Mouse (Mus musculus) thymus, adult 2 months (tissue): ENCODE data around the gene Sec22a. TPM values are rescaled to one million over a fixed set of nuclear protein-coding genes. Genes with fewer than 3 reads are reported as not detected.

Source experiments
- DNase-seq: peaks from one replicate; pipeline ENCODE4 v3.0.0; 2021
- H3K27ac ChIP-seq: fragments of 200-500 bp; 2 replicates; pipeline ENCODE4 v1.5.1; 2012; ENCODE audit warnings: low read length, control low read depth; ENCODE audit not compliant: control insufficient read depth, insufficient read depth
- H3K27me3 ChIP-seq: fragments of 200-500 bp; 2 replicates; pipeline ENCODE4 v1.6.1; 2012; ENCODE audit warnings: mild to moderate bottlenecking, low read length, moderate library complexity, mixed read lengths; ENCODE audit not compliant: control insufficient read depth, insufficient read depth
- H3K36me3 ChIP-seq: fragments of 200-500 bp; 2 replicates; pipeline ENCODE4 v1.6.1; 2012; ENCODE audit warnings: mild to moderate bottlenecking, low read length, moderate library complexity; ENCODE audit not compliant: control insufficient read depth, insufficient read depth
- H3K4me1 ChIP-seq: fragments of 200-500 bp; replicated peaks from 2 replicates; pipeline ENCODE4 v1.6.1; 2012; ENCODE audit warnings: low read length; ENCODE audit not compliant: control insufficient read depth, insufficient read depth
- H3K4me3 ChIP-seq: fragments of 200-500 bp; 2 replicates; pipeline ENCODE4 v1.5.1; 2012; ENCODE audit warnings: mild to moderate bottlenecking, low read length, control low read depth, moderate library complexity; ENCODE audit not compliant: control insufficient read depth, insufficient read depth
- CTCF ChIP-seq: fragments of 200-500 bp; IDR thresholded peaks from 2 replicates; pipeline ENCODE4 v1.5.1; 2012; ENCODE audit warnings: mild to moderate bottlenecking, control low read depth, low read length, moderate library complexity, borderline replicate concordance; ENCODE audit not compliant: control insufficient read depth, poor library complexity, insufficient read depth; ENCODE audit errors: extremely low read depth
- POLR2A ChIP-seq: fragments of 200-500 bp; IDR thresholded peaks from 2 replicates; pipeline ENCODE4 v1.6.1; 2012; ENCODE audit warnings: mild to moderate bottlenecking, low read length, control low read depth, moderate library complexity; ENCODE audit not compliant: control insufficient read depth, poor library complexity, insufficient read depth; ENCODE audit errors: extremely low read depth
- WGBS: fragments of 180-500 bp; shearing (Covaris S2); methylation state at CpG from one replicate; pipeline ENCODE4 v1.1.7; 2018; 5-methylcytosine and 5-hydroxymethylcytosine counted together
- polyA plus RNA-seq: library from polyadenylated mRNA; depleted of rRNA; stranded (reverse); fragments of >200 nt; gene quantifications from 2 replicates; pipeline ENCODE4 v1.2.3, GENCODE M21; 2012

Gene Sec22a
- polyA plus RNA-seq, 1 experiment: 11.1 TPM

GRCm38 (mm10) chr16:35307331-35307730, 56.4 kb downstream of the Sec22a start:
- TF ChIP-seq POLR2A (no peak), CTCF (no peak)
- no peaks in the 10 kb centered on the region for H3K4me1 ChIP-seq
- no peak for DNase-seq
- 99% methylated on average over 2 of the region's 2 CpGs for WGBS
- H3K27ac ChIP-seq: no peak overlapping the region
- H3K27me3 ChIP-seq: no peaks in the 10 kb centered on the region
- no peak overlapping the region for H3K4me3 ChIP-seq
- no peaks in the 10 kb centered on the region for H3K36me3 ChIP-seq

GRCm38 (mm10) chr16:35306631-35307030, 57.1 kb downstream of the Sec22a start:
- TF ChIP-seq CTCF: no peak
- TF ChIP-seq POLR2A: no peak
- 55% methylated on average over 2 of the region's 2 CpGs for WGBS
- H3K27me3 ChIP-seq: no peaks in the 10 kb centered on the region
- H3K4me1 ChIP-seq: no peaks in the 10 kb centered on the region
- H3K36me3 ChIP-seq: no peaks in the 10 kb centered on the region
- no peak overlapping the region for H3K4me3 ChIP-seq
- no peak for DNase-seq
- no peak overlapping the region for H3K27ac ChIP-seq

GRCm38 (mm10) chr16:35305226-35305625, 58.5 kb downstream of the Sec22a start:
- no peak overlapping the region for H3K27ac ChIP-seq
- no peak for TF ChIP-seq CTCF
- no peak for TF ChIP-seq POLR2A
- H3K27me3 ChIP-seq: no peaks in the 10 kb centered on the region
- no peaks in the 10 kb centered on the region for H3K4me1 ChIP-seq
- WGBS: 95% methylated on average over 7 of the region's 7 CpGs
- no peak for DNase-seq
- H3K4me3 ChIP-seq: no peak overlapping the region
- no peaks in the 10 kb centered on the region for H3K36me3 ChIP-seq

- WGBS: 95% methylated on average over 5 of the region's 5 CpGs
- Histone ChIP-seq H3K36me3 (no peaks in the 10 kb centered on the region), H3K27ac (no peak overlapping the region), H3K4me3 (no peak overlapping the region), H3K27me3 (no peaks in the 10 kb centered on the region), H3K4me1 (no peaks in the 10 kb centered on the region)
- TF ChIP-seq CTCF (no peak), POLR2A (no peak)
- no peak for DNase-seq
Measured at GRCm38 (mm10) chr16:35304416-35304815, 59.3 kb downstream of the Sec22a start.

- WGBS: 94% methylated on average over 6 of the region's 6 CpGs
Measured at GRCm38 (mm10) chr16:35303721-35304120, 60.0 kb downstream of the Sec22a start.

GRCm38 (mm10) chr16:35302441-35303280, 61.1 kb downstream of the Sec22a start:
- H3K36me3 ChIP-seq: no peaks in the 10 kb centered on the region
- WGBS: 74% methylated on average over 7 of the region's 7 CpGs
- TF ChIP-seq POLR2A: no peak
- no peak for TF ChIP-seq CTCF

More at GRCm38 (mm10) chr16:35303721-35304120, 60.0 kb downstream of the Sec22a start:
- no peaks in the 10 kb centered on the region for H3K36me3 ChIP-seq
- no peaks in the 10 kb centered on the region for H3K27me3 ChIP-seq
- TF ChIP-seq CTCF (no peak), POLR2A (no peak)
- no peak overlapping the region for H3K27ac ChIP-seq
- H3K4me1 ChIP-seq: no peaks in the 10 kb centered on the region
- no peak for DNase-seq
- H3K4me3 ChIP-seq: no peak overlapping the region

GRCm38 (mm10) chr16:35300156-35300555, 63.6 kb downstream of the Sec22a start:
- no peaks in the 10 kb centered on the region for H3K27me3 ChIP-seq
- TF ChIP-seq CTCF (no peak), POLR2A (no peak)
- H3K36me3 ChIP-seq: no peaks in the 10 kb centered on the region
- no peaks in the 10 kb centered on the region for H3K4me1 ChIP-seq
- DNase-seq: no peak
- no peak overlapping the region for H3K4me3 ChIP-seq
- WGBS: 97% methylated on average over 6 of the region's 6 CpGs
- no peak overlapping the region for H3K27ac ChIP-seq

More at GRCm38 (mm10) chr16:35302441-35303280, 61.1 kb downstream of the Sec22a start:
- H3K27ac ChIP-seq: no peak overlapping the region
- DNase-seq: no peak
- no peaks in the 10 kb centered on the region for H3K27me3 ChIP-seq
- no peaks in the 10 kb centered on the region for H3K4me1 ChIP-seq
- H3K4me3 ChIP-seq: no peak overlapping the region
